Mouse (Mus musculus) gastrocnemius, adult 2 months (tissue): Measurements from ENCODE around the gene Cbx5. TPM values are rescaled to one million over a fixed set of nuclear protein-coding genes. Genes with fewer than 3 reads are reported as not detected.
A peak's percentile ranks its signal among the peaks of the same experiment; 100 is the strongest.

Experiments used
- DNase-seq: peaks from one replicate; pipeline ENCODE4 v3.0.0; 2022
- H3K27ac ChIP-seq: fragments of 200-600 bp; 2 replicates; pipeline ENCODE4 v1.8.1; 2022; ENCODE audit warnings: mild to moderate bottlenecking
- H3K4me3 ChIP-seq: fragments of 200-600 bp; 2 replicates; pipeline ENCODE4 v1.8.1; 2022; ENCODE audit warnings: mild to moderate bottlenecking, moderate library complexity
- CTCF ChIP-seq: fragments of 200-600 bp; IDR thresholded peaks from 2 replicates; pipeline ENCODE4 v1.8.1; 2022; ENCODE audit warnings: antibody characterized with exemption, mild to moderate bottlenecking, moderate library complexity
- intact Hi-C: fragments of 180-260 bp; cut with DNase I; formaldehyde crosslinking; loops from one replicate; pipeline ENCODE4 v1.15.1; 2025
- microRNA-seq: library from miRNA; unstranded; fragments of <30 nt; microRNA quantifications from one replicate; pipeline ENCODE4 v1.2.0, GENCODE M21; 2021
- total RNA-seq, 2 experiments: library from RNA; stranded (reverse); gene quantifications; 2 replicates each; pipeline ENCODE4 v1.2.3; 2021

Gene Cbx5
- total RNA-seq, 2 experiments from 2014 or later, result 24.4 to 36.6 TPM

- peak overlapping the region; percentile 59 for H3K4me3 ChIP-seq
- intact Hi-C loops, result no loop called here
- DNase-seq, result peak; percentile 90
- peak overlapping the region; percentile 88 for H3K27ac ChIP-seq
- TF ChIP-seq CTCF, result peak; percentile 41
Observed at GRCm38 (mm10) chr15:103155366-103156321, 84.0 kb downstream of the Cbx5 start.

GRCm38 (mm10) chr15:103152890-103153610, 86.6 kb downstream of the Cbx5 start:
- Histone ChIP-seq H3K4me3 (no peak overlapping the region), H3K27ac (no peak overlapping the region)
- no peak for DNase-seq
- intact Hi-C loops, result no loop called here
- TF ChIP-seq CTCF, result no peak

- DNase-seq, result no peak
- H3K4me3 ChIP-seq, result no peak overlapping the region
- intact Hi-C loops, result no loop called here
- TF ChIP-seq CTCF, result no peak
- no peak overlapping the region for H3K27ac ChIP-seq
Observed at GRCm38 (mm10) chr15:103152371-103152770, 87.2 kb downstream of the Cbx5 start.

GRCm38 (mm10) chr15:103147779-103148178, 91.8 kb downstream of the Cbx5 start:
- DNase-seq, result no peak
- no peak overlapping the region for H3K27ac ChIP-seq
- TF ChIP-seq CTCF, result no peak
- no peak overlapping the region for H3K4me3 ChIP-seq
- intact Hi-C loops, result no loop called here

- H3K4me3 ChIP-seq, result no peak overlapping the region
- no peak overlapping the region for H3K27ac ChIP-seq
- TF ChIP-seq CTCF, result no peak
- intact Hi-C loops, result no loop called here
- DNase-seq, result no peak
Observed at GRCm38 (mm10) chr15:103147422-103147690, 92.3 kb downstream of the Cbx5 start.

GRCm38 (mm10) chr15:103146627-103147421, 92.8 kb downstream of the Cbx5 start:
- intact Hi-C loops, result no loop called here
- H3K27ac ChIP-seq, result no peak overlapping the region
- no peak for TF ChIP-seq CTCF
- DNase-seq, result peak; percentile 69
- peak overlapping the region; percentile 75 for H3K4me3 ChIP-seq

GRCm38 (mm10) chr15:103145635-103146299, 93.8 kb downstream of the Cbx5 start:
- Histone ChIP-seq H3K27ac (no peak overlapping the region), H3K4me3 (no peak overlapping the region)
- no peak for TF ChIP-seq CTCF
- no peak for DNase-seq
- intact Hi-C loops, result no loop called here

GRCm38 (mm10) chr15:103144176-103144575, 95.4 kb downstream of the Cbx5 start:
- no peak overlapping the region for H3K27ac ChIP-seq
- no peak for TF ChIP-seq CTCF
- intact Hi-C loops, result no loop called here
- H3K4me3 ChIP-seq, result no peak overlapping the region
- no peak for DNase-seq

Small RNAs within 50 kb of the gene (microRNA-seq; reads per million reads assigned to microRNA genes)
- 98.3 reads per million, percentile 43 among the genes with 10 or more reads in this experiment for gene Mir148b

Other genes starting within 250 kb of the Cbx5 start
- gene Hoxc8, start 249.2 kb downstream of the Cbx5 start, total RNA-seq, result 1 to 10 TPM; 1.0 to 2.8 TPM
- gene Hoxc6, start 241.6 kb downstream of the Cbx5 start, total RNA-seq, result 1 to 10 TPM; 8.1 to 8.6 TPM
- 1 to 10 TPM; 4.3 to 4.6 TPM for gene Hoxc4, start 220.9 kb downstream of the Cbx5 start, total RNA-seq
- 10 to 100 TPM; 10.8 to 12.7 TPM for gene Smug1, start 72.7 kb downstream of the Cbx5 start, total RNA-seq
- 10 to 100 TPM; 93.9 to 98.7 TPM for gene Hnrnpa1, start 616 bp upstream of the Cbx5 start, total RNA-seq
- gene Nfe2, start 18.6 kb upstream of the Cbx5 start, total RNA-seq, result not detected
- gene Copz1, start 32.9 kb upstream of the Cbx5 start, total RNA-seq, result 10 to 100 TPM; 38.5 to 41.4 TPM
- not detected for gene Gpr84, start 70.8 kb upstream of the Cbx5 start, total RNA-seq
- 10 to 100 TPM in 1 of 2 experiments, 1 to 10 TPM in 1; 8.0 to 13.0 TPM for gene Zfp385a, start 100.3 kb upstream of the Cbx5 start, total RNA-seq
- 1 to 10 TPM; 5.0 to 10.0 TPM for gene Itga5, start 126.9 kb upstream of the Cbx5 start, total RNA-seq
- gene Gtsf1, start 190.7 kb upstream of the Cbx5 start, total RNA-seq, result not detected
- gene Gtsf2, start 208.7 kb upstream of the Cbx5 start, total RNA-seq, result not detected
- under 1 TPM; 0.79 to 0.98 TPM for gene Nckap1l, start 214.0 kb upstream of the Cbx5 start, total RNA-seq